Mouse (Mus musculus): ENCODE results near the gene Tbccd1. TPM values are rescaled to one million over a fixed set of nuclear protein-coding genes. Genes with fewer than 3 reads are reported as not detected.

The Tbccd1 gene
- polyA plus RNA-seq (2015; fragmentation: Nextera tagmentation; extraction: Ambion mirVana) = 26.3 and 27.7 TPM in 2 replicates

DNA sequence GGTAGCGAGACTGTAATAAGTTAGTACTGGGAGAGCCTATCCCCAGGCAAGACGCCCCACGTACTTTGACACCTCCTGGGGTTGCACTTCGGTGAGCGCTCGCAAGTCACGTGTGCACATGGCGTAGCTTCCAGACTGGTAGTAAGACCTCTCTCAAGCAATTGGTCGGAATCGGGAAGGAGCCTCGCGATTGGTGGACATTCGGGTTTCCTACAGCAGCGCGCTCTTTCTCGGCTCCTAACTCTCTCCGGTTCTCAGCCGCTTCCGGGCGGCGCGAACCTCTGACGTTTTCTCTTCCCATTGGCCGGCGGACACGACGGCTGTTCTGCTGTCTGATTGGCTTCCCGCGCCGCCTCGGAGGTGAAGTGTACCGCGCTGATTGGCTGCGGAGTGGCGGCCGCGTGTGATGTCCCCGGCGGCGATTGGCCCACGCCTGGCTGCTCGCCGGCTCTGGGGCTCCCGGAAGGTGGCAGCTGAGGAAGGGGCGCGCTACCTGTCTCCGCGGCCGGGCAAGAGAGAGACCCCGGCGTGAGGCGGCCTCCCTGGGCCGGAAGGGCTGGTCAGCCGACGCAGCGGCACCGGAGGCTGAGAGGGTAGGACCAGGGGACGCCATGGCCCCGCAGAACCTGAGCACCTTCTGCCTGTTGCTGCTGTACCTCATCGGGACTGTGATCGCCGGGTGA, at the start of gene Tbccd1, which contains the start of gene Dnajb11:
TSS of gene Tbccd1 (minus strand) at position 239 of the 683 bp plus-strand sequence.
TSS of gene Dnajb11 (plus strand) at position 415 of the 683 bp plus-strand sequence.
- peaks cover 3% of the 10 kb centered on the region for H3K36me3 ChIP-seq
- H3K4me1 ChIP-seq (replicated peaks) = peaks cover 16% of the 10 kb centered on the region
- peak within 1 kb of the TSS; percentile 85 for H3K4me2 ChIP-seq (replicated peaks)
- no peaks in the 10 kb centered on the region for H3K9me3 ChIP-seq
- ATAC-seq = peak; percentile 100
- peak within 1 kb of the TSS; percentile 78 for H3K9ac ChIP-seq (replicated peaks)
- peak within 1 kb of the TSS; percentile 67 for H3K27ac ChIP-seq
- WGBS = under 1% methylated on average over 60 of the region's 62 CpGs
- H3K4me3 ChIP-seq (replicated peaks) = peak within 1 kb of the TSS; percentile 65
- H3K27me3 ChIP-seq = no peaks in the 10 kb centered on the region

DNA sequence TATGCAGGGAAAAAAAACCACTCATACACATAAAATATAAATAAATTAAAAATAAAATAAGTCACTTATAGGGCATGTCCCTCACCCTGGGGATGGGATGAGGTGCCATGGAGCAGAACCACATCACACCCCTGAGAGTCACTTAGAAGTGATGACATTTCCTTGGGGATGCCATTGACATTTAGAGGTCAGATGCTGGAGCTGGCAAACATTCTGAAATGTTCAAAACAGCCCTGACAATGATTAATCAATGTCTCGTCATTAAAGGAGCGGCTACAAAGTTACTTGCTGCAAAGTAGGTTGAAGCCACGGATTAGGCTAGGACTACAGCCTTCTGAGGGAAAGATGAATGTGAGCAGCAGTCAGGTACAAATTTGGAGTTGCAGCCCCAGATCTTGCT, 43.9 kb upstream of the Tbccd1 start:
- no peak overlapping the region for H3K4me3 ChIP-seq (replicated peaks)
- H3K4me2 ChIP-seq (replicated peaks) = no peak overlapping the region
- no peak overlapping the region for H3K27ac ChIP-seq
- no peaks in the 10 kb centered on the region for H3K27me3 ChIP-seq
- no peak overlapping the region for H3K9ac ChIP-seq (replicated peaks)
- no peaks in the 10 kb centered on the region for H3K9me3 ChIP-seq
- H3K4me1 ChIP-seq (replicated peaks) = no peaks in the 10 kb centered on the region
- H3K36me3 ChIP-seq = no peaks in the 10 kb centered on the region
- 84% methylated on average over 3 of the region's 3 CpGs for WGBS
- no peak for ATAC-seq

DNA sequence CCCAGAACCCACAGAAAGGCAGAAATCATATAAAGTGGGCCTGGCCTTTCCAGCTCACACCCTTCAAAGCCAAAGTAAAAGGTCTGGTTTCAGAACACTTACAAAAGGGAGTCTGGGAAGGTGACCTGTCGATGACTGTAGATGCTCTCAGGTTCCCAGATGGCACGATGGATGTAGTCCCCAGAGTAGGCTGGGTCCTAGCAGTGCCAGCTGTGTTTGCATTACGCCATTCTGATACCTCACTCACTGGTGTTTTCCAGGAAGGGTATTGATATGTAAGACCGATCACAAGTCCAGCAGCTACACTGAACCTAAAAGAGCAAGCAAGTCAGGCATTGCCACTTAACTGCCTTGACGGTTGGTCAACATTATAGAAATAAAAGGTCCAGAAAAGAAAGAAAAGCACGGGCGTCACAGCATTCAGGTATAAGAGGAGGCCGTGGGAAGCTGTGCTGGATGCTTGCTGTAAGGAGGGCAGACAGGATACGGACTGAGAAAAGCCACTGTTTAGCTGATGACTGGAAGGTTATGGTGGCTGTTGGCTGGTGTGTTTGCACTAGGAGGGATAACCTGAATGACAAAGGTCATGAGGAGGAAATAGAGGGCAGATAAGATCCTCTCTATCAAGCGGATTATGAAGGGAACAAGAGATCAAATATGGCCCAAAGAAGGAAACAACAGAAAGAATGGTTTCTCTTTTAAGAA, 42.5 kb upstream of the Tbccd1 start:
- Histone ChIP-seq H3K9me3 (no peaks in the 10 kb centered on the region), H3K9ac (replicated peaks) (no peak overlapping the region), H3K27ac (no peak overlapping the region), H3K27me3 (no peaks in the 10 kb centered on the region), H3K4me3 (replicated peaks) (no peak overlapping the region), H3K4me2 (replicated peaks) (no peak overlapping the region), H3K4me1 (replicated peaks) (no peaks in the 10 kb centered on the region), H3K36me3 (no peaks in the 10 kb centered on the region)
- ATAC-seq = no peak
- WGBS = 85% methylated on average over 10 of the region's 10 CpGs

GRCm38 (mm10) chr16:22899346-22899745, 41.9 kb upstream of the Tbccd1 start:
- ATAC-seq = no peak
- no peak overlapping the region for H3K27ac ChIP-seq
- no peak overlapping the region for H3K9ac ChIP-seq (replicated peaks)
- H3K4me2 ChIP-seq (replicated peaks) = no peak overlapping the region
- H3K9me3 ChIP-seq = no peaks in the 10 kb centered on the region
- 69% methylated on average over 5 of the region's 5 CpGs for WGBS
- H3K4me1 ChIP-seq (replicated peaks) = no peaks in the 10 kb centered on the region
- no peaks in the 10 kb centered on the region for H3K27me3 ChIP-seq
- no peaks in the 10 kb centered on the region for H3K36me3 ChIP-seq
- no peak overlapping the region for H3K4me3 ChIP-seq (replicated peaks)

DNA sequence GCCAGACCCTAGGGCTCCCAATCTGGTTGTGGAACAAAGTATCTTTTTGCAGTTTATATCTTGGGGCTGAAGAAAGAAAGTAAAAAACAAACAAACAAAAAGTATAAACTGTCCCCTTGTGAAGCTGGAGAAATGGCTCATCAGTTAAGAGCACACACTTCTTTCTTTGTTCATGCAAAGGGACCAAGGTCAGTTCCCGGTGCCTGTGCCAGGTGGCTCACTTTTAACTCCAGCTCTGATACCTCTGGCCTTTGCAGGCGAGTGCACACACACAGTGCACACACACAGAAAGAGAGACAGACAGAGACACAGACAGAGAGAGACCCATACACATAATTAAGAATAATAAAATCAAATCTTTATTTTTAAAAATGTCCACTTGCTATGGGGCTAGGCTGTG, 39.1 kb upstream of the Tbccd1 start:
- Histone ChIP-seq H3K4me3 (replicated peaks) (no peak overlapping the region), H3K9ac (replicated peaks) (no peak overlapping the region), H3K27me3 (no peaks in the 10 kb centered on the region), H3K9me3 (no peaks in the 10 kb centered on the region), H3K4me2 (replicated peaks) (no peak overlapping the region), H3K27ac (no peak overlapping the region), H3K4me1 (replicated peaks) (no peaks in the 10 kb centered on the region), H3K36me3 (no peaks in the 10 kb centered on the region)
- 80% methylated on average over 2 of the region's 2 CpGs for WGBS
- no peak for ATAC-seq

GRCm38 (mm10) chr16:22894095-22894494, 36.6 kb upstream of the Tbccd1 start:
- H3K4me1 ChIP-seq (replicated peaks) = no peaks in the 10 kb centered on the region
- H3K36me3 ChIP-seq = no peaks in the 10 kb centered on the region
- H3K4me3 ChIP-seq (replicated peaks) = no peak overlapping the region
- 69% methylated on average over 8 of the region's 8 CpGs for WGBS
- H3K9ac ChIP-seq (replicated peaks) = no peak overlapping the region
- no peaks in the 10 kb centered on the region for H3K27me3 ChIP-seq
- no peak overlapping the region for H3K4me2 ChIP-seq (replicated peaks)
- no peak overlapping the region for H3K27ac ChIP-seq
- no peak for ATAC-seq
- no peaks in the 10 kb centered on the region for H3K9me3 ChIP-seq

- no peaks in the 10 kb centered on the region for H3K9me3 ChIP-seq
- no peak overlapping the region for H3K27ac ChIP-seq
- H3K4me3 ChIP-seq (replicated peaks) = no peak overlapping the region
- WGBS = 91% methylated on average over 8 of the region's 8 CpGs
- H3K36me3 ChIP-seq = no peaks in the 10 kb centered on the region
- no peaks in the 10 kb centered on the region for H3K27me3 ChIP-seq
- H3K4me2 ChIP-seq (replicated peaks) = no peak overlapping the region
- no peak for ATAC-seq
- H3K9ac ChIP-seq (replicated peaks) = no peak overlapping the region
- no peaks in the 10 kb centered on the region for H3K4me1 ChIP-seq (replicated peaks)
Measured at GRCm38 (mm10) chr16:22891733-22892154, 34.3 kb upstream of the Tbccd1 start.

DNA sequence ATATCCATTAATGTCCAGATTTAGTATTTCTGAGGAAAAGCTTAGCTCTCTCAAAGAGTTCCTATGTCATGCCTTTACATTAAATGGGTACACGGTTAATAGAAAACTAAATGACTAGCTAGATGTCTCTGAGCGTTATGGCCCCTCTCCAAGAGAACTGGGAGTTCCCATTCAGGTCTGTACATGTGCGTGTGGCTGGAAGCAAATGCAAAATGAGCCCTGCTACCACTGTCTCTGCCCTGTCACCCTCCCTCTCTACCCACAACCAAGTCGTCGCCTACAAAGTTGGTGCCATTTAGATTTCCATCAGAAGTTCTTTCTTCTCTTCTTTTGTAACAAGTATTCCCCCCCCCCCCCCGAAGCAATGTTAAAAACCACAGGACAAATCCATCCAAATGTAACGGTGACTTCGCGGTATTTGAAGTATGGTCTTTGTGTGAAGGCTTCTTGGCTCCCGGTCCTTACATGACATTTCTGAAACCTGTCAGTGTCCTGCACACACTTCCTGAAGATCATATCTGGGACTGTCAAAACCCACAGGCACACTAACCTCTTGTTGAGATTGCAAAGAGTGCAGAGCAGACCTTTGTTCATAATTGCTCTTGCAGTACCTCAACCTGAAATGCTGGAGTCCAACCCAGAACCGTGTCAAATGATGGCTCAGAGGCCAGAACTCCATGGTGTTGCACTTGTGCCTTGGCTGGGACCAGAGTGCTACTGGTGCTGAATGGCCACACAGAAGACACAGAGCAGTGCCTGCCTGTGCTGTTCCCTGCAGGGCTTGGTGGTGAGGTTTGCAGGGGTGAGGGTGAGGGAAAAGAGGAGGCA, 33.4 kb upstream of the Tbccd1 start, which contains the start of gene Ahsg:
TSS of gene Ahsg (plus strand) at position 595 of the 828 bp plus-strand sequence.
- no peak within 1 kb of the TSS for H3K27ac ChIP-seq
- H3K9ac ChIP-seq (replicated peaks) = no peak within 1 kb of the TSS
- H3K27me3 ChIP-seq = no peaks in the 10 kb centered on the region
- no peak for ATAC-seq
- no peaks in the 10 kb centered on the region for H3K9me3 ChIP-seq
- no peak within 1 kb of the TSS for H3K4me3 ChIP-seq (replicated peaks)
- 90% methylated on average over 11 of the region's 11 CpGs for WGBS
- no peaks in the 10 kb centered on the region for H3K36me3 ChIP-seq
- no peaks in the 10 kb centered on the region for H3K4me1 ChIP-seq (replicated peaks)
- no peak within 1 kb of the TSS for H3K4me2 ChIP-seq (replicated peaks)

DNA sequence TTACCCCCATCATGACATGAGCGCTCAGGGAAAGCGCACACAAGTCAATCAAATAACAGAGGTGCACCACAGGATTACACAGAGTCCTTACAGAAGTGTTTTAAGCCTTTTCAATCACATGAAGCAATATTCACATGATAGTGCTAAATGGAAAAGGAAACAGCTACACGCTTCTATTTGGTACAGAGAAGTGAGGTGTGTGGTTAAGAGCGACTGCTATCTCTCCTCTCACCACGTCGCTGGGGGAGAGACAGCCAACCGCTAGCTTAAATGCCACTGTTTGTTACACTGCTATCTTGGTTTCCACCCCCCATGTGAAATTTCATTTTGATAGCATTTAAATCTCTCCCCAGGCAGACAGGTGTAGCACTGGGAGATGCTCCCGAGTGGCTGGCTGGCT, 32.2 kb upstream of the Tbccd1 start:
- H3K4me3 ChIP-seq (replicated peaks) = no peak overlapping the region
- 92% methylated on average over 8 of the region's 8 CpGs for WGBS
- no peaks in the 10 kb centered on the region for H3K27me3 ChIP-seq

DNA sequence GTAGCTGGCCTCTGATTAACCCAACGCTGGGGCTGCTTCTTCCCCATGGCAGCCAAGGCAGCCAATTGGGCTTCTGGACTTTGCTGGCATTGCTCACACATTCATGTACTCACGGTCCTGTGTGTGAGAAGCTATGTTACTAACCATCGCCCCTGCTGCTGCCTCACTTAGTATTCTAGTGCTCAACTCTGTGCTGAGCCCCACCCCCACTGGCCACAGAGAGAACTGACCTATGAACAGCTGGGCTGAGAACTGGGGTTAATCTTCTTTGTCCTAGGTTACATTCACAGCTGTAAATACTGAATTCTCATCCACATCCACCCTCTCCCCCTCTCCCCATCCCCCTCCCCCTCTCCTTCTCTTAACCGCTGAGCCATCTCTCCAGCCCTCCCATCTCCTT, 31.4 kb upstream of the Tbccd1 start:
- H3K4me1 ChIP-seq (replicated peaks) = no peaks in the 10 kb centered on the region
- WGBS = 45% methylated on average over 4 of the region's 4 CpGs
- no peak overlapping the region for H3K4me3 ChIP-seq (replicated peaks)
- H3K9me3 ChIP-seq = no peaks in the 10 kb centered on the region
- no peak for ATAC-seq
- H3K9ac ChIP-seq (replicated peaks) = no peak overlapping the region
- no peaks in the 10 kb centered on the region for H3K36me3 ChIP-seq
- H3K27me3 ChIP-seq = no peaks in the 10 kb centered on the region
- H3K27ac ChIP-seq = no peak overlapping the region
- no peak overlapping the region for H3K4me2 ChIP-seq (replicated peaks)

More for the DNA sequence above, 32.2 kb upstream of the Tbccd1 start:
- no peak overlapping the region for H3K27ac ChIP-seq
- H3K4me2 ChIP-seq (replicated peaks) = no peak overlapping the region
- H3K36me3 ChIP-seq = no peaks in the 10 kb centered on the region
- no peak overlapping the region for H3K9ac ChIP-seq (replicated peaks)
- no peaks in the 10 kb centered on the region for H3K9me3 ChIP-seq
- H3K4me1 ChIP-seq (replicated peaks) = no peaks in the 10 kb centered on the region
- no peak for ATAC-seq

GRCm38 (mm10) chr16:22886726-22887125, 29.3 kb upstream of the Tbccd1 start:
- H3K36me3 ChIP-seq = no peaks in the 10 kb centered on the region
- H3K9ac ChIP-seq (replicated peaks) = no peak overlapping the region
- no peak overlapping the region for H3K4me2 ChIP-seq (replicated peaks)
- ATAC-seq = no peak
- H3K4me1 ChIP-seq (replicated peaks) = no peaks in the 10 kb centered on the region
- WGBS = 90% methylated on average over 3 of the region's 3 CpGs
- H3K27me3 ChIP-seq = no peaks in the 10 kb centered on the region
- no peaks in the 10 kb centered on the region for H3K9me3 ChIP-seq
- no peak overlapping the region for H3K27ac ChIP-seq
- no peak overlapping the region for H3K4me3 ChIP-seq (replicated peaks)

- no peak overlapping the region for H3K4me3 ChIP-seq (replicated peaks)
- no peaks in the 10 kb centered on the region for H3K36me3 ChIP-seq
- WGBS = 54% methylated on average over 4 of the region's 4 CpGs
- H3K9ac ChIP-seq (replicated peaks) = no peak overlapping the region
- H3K27ac ChIP-seq = no peak overlapping the region
- ATAC-seq = no peak
- H3K9me3 ChIP-seq = no peaks in the 10 kb centered on the region
- H3K4me1 ChIP-seq (replicated peaks) = peaks cover 9% of the 10 kb centered on the region
- H3K27me3 ChIP-seq = no peaks in the 10 kb centered on the region
- H3K4me2 ChIP-seq (replicated peaks) = no peak overlapping the region
Measured at GRCm38 (mm10) chr16:22885356-22885755, 27.9 kb upstream of the Tbccd1 start.
